Mouse (Mus musculus): Measurements from ENCODE around the gene Ccdc14. TPM values are rescaled to one million over a fixed set of nuclear protein-coding genes. Genes with fewer than 3 reads are reported as not detected.

Ccdc14 gene
- polyA plus RNA-seq, 1 experiment from 2014 or later = 11.2 TPM

- peaks cover 6% of the 10 kb centered on the region; the same call in 1 of the 2 replicates for H3K27me3 ChIP-seq (ENCODE audit: control insufficient read depth, insufficient read depth, low read length)
- H3K9ac ChIP-seq (ENCODE audit: low read length) = no peak overlapping the region
- no peaks in the 10 kb centered on the region for H3K36me3 ChIP-seq (ENCODE audit: control insufficient read depth, insufficient read depth, low read length)
- no peaks in the 10 kb centered on the region for H3K4me1 ChIP-seq (ENCODE audit: control insufficient read depth, insufficient read depth, low read length)
- H3K4me2 ChIP-seq = no peak overlapping the region
- H3K4me3 ChIP-seq (ENCODE audit: low read depth, low read length) = no peak overlapping the region
- WGBS = 74% methylated on average over 9 of the region's 9 CpGs
- ATAC-seq (ENCODE audit: low FRiP score) = no peak
- 0 out of 2 replicates have a peak, but pooled peaks cover 3% of the 10 kb centered on the region for H3K9me3 ChIP-seq (ENCODE audit: control insufficient read depth, low read length)
- DNase-seq (ENCODE audit: low spot score, missing footprints) = peak; percentile 31
- no peak overlapping the region for H3K27ac ChIP-seq (ENCODE audit: low read depth, low read length)
These were observed 73.7 kb downstream of the Ccdc14 start for GRCm38 (mm10) chr16:34763959-34764591.

DNA sequence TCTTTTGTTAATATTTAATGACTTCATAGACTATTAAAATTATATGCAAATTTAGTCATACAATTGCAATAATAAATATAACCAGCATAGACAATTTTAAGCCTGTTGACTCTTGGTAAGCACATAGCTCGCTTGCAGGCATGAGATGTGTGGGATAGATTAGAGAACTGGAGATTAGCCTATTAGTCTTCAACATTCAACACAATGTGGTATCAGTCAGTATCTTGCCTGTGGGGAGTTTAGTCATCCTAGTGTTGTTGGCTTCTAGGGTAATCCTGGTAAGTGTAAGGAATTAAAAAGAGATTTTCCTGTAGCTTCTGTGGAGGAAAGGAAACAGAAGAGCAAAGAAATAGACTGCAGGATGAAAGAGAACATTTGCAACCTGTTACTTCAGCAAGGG lies 75.2 kb downstream of the Ccdc14 start:
- Histone ChIP-seq H3K9me3 (ENCODE audit: control insufficient read depth, low read length) (0 out of 2 replicates have a peak, but pooled peaks cover 3% of the 10 kb centered on the region), H3K4me1 (ENCODE audit: control insufficient read depth, insufficient read depth, low read length) (no peaks in the 10 kb centered on the region), H3K27ac (ENCODE audit: low read depth, low read length) (no peak overlapping the region), H3K9ac (ENCODE audit: low read length) (no peak overlapping the region), H3K36me3 (ENCODE audit: control insufficient read depth, insufficient read depth, low read length) (no peaks in the 10 kb centered on the region), H3K4me2 (no peak overlapping the region), H3K4me3 (ENCODE audit: low read depth, low read length) (no peak overlapping the region), H3K27me3 (ENCODE audit: control insufficient read depth, insufficient read depth, low read length) (peaks cover 8% of the 10 kb centered on the region; the same call in 1 of the 2 replicates)
- DNase-seq (ENCODE audit: low spot score, missing footprints) (peak; percentile 47), ATAC-seq (ENCODE audit: low FRiP score) (no peak)
- 68% methylated on average over 1 of the region's 1 CpGs for WGBS

DNA sequence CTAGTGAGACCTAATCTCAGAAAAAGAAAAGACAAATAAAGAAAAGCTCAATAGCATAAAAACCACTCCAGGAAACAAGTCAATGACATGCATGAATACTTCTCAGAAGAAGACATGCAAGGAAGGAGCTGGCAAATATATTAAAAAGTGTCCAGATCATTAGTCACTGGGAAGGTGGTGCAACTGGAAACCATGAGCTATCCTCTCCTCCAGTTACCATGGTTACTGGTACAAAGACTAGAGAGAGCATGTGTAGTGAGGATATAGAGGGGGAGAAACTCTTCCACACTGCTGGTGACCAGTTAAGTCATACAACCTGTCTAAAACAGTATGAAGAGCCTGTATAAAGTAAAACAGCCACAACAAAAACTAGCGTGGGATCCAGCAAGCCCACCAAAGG lies 75.8 kb downstream of the Ccdc14 start:
- no peaks in the 10 kb centered on the region for H3K4me1 ChIP-seq (ENCODE audit: control insufficient read depth, insufficient read depth, low read length)
- H3K36me3 ChIP-seq (ENCODE audit: control insufficient read depth, insufficient read depth, low read length) = no peaks in the 10 kb centered on the region
- H3K9ac ChIP-seq (ENCODE audit: low read length) = no peak overlapping the region
- WGBS = 88% methylated on average over 1 of the region's 1 CpGs
- peaks cover 8% of the 10 kb centered on the region; the same call in 1 of the 2 replicates for H3K27me3 ChIP-seq (ENCODE audit: control insufficient read depth, insufficient read depth, low read length)
- H3K27ac ChIP-seq (ENCODE audit: low read depth, low read length) = no peak overlapping the region
- no peak overlapping the region for H3K4me2 ChIP-seq
- DNase-seq (ENCODE audit: low spot score, missing footprints) = no peak
- ATAC-seq (ENCODE audit: low FRiP score) = no peak
- 0 out of 2 replicates have a peak, but pooled peaks cover 3% of the 10 kb centered on the region for H3K9me3 ChIP-seq (ENCODE audit: control insufficient read depth, low read length)
- H3K4me3 ChIP-seq (ENCODE audit: low read depth, low read length) = no peak overlapping the region

- Histone ChIP-seq H3K9ac (ENCODE audit: low read length) (no peak overlapping the region), H3K4me1 (ENCODE audit: control insufficient read depth, insufficient read depth, low read length) (peaks cover under 1% of the 10 kb centered on the region; the same call in 1 of the 2 replicates), H3K9me3 (ENCODE audit: control insufficient read depth, low read length) (0 out of 2 replicates have a peak, but pooled peaks cover 3% of the 10 kb centered on the region), H3K4me3 (ENCODE audit: low read depth, low read length) (no peak overlapping the region), H3K36me3 (ENCODE audit: control insufficient read depth, insufficient read depth, low read length) (no peaks in the 10 kb centered on the region), H3K27ac (ENCODE audit: low read depth, low read length) (no peak overlapping the region), H3K4me2 (no peak overlapping the region), H3K27me3 (ENCODE audit: control insufficient read depth, insufficient read depth, low read length) (peaks cover 8% of the 10 kb centered on the region; the same call in 1 of the 2 replicates)
- ATAC-seq (ENCODE audit: low FRiP score) = no peak
- WGBS = 94% methylated on average over 2 of the region's 2 CpGs
- DNase-seq (ENCODE audit: low spot score, missing footprints) = no peak
These were observed 77.0 kb downstream of the Ccdc14 start for GRCm38 (mm10) chr16:34767443-34767842.

GRCm38 (mm10) chr16:34768436-34768835 lies 78.0 kb downstream of the Ccdc14 start:
- DNase-seq (ENCODE audit: low spot score, missing footprints) = no peak
- Histone ChIP-seq H3K27me3 (ENCODE audit: control insufficient read depth, insufficient read depth, low read length) (peaks cover 8% of the 10 kb centered on the region; the same call in 1 of the 2 replicates), H3K27ac (ENCODE audit: low read depth, low read length) (no peak overlapping the region), H3K4me1 (ENCODE audit: control insufficient read depth, insufficient read depth, low read length) (peaks cover 8% of the 10 kb centered on the region), H3K4me2 (no peak overlapping the region), H3K36me3 (ENCODE audit: control insufficient read depth, insufficient read depth, low read length) (no peaks in the 10 kb centered on the region), H3K9me3 (ENCODE audit: control insufficient read depth, low read length) (0 out of 2 replicates have a peak, but pooled peaks cover 3% of the 10 kb centered on the region), H3K4me3 (ENCODE audit: low read depth, low read length) (no peak overlapping the region), H3K9ac (ENCODE audit: low read length) (no peak overlapping the region)
- ATAC-seq (ENCODE audit: low FRiP score) = no peak
- 45% methylated on average over 4 of the region's 4 CpGs for WGBS

GRCm38 (mm10) chr16:34770127-34770526 lies 79.7 kb downstream of the Ccdc14 start:
- ATAC-seq (ENCODE audit: low FRiP score) (no peak), DNase-seq (ENCODE audit: low spot score, missing footprints) (no peak)
- 93% methylated on average over 4 of the region's 4 CpGs for WGBS
- Histone ChIP-seq H3K27ac (ENCODE audit: low read depth, low read length) (no peak overlapping the region), H3K4me2 (no peak overlapping the region), H3K36me3 (ENCODE audit: control insufficient read depth, insufficient read depth, low read length) (no peaks in the 10 kb centered on the region), H3K4me1 (ENCODE audit: control insufficient read depth, insufficient read depth, low read length) (peaks cover 8% of the 10 kb centered on the region), H3K9ac (ENCODE audit: low read length) (no peak overlapping the region), H3K4me3 (ENCODE audit: low read depth, low read length) (no peak overlapping the region), H3K27me3 (ENCODE audit: control insufficient read depth, insufficient read depth, low read length) (peaks cover 17% of the 10 kb centered on the region; the same call in 1 of the 2 replicates), H3K9me3 (ENCODE audit: control insufficient read depth, low read length) (0 out of 2 replicates have a peak, but pooled peaks cover 3% of the 10 kb centered on the region)

- Histone ChIP-seq H3K9me3 (ENCODE audit: control insufficient read depth, low read length) (no peaks in the 10 kb centered on the region), H3K4me2 (no peak overlapping the region), H3K4me3 (ENCODE audit: low read depth, low read length) (no peak overlapping the region), H3K27me3 (ENCODE audit: control insufficient read depth, insufficient read depth, low read length) (peaks cover 21% of the 10 kb centered on the region), H3K36me3 (ENCODE audit: control insufficient read depth, insufficient read depth, low read length) (no peaks in the 10 kb centered on the region), H3K4me1 (ENCODE audit: control insufficient read depth, insufficient read depth, low read length) (peaks cover 8% of the 10 kb centered on the region), H3K27ac (ENCODE audit: low read depth, low read length) (no peak overlapping the region), H3K9ac (ENCODE audit: low read length) (no peak overlapping the region)
- peak; percentile 84 for ATAC-seq (ENCODE audit: low FRiP score)
- DNase-seq (ENCODE audit: low spot score, missing footprints) = peak; percentile 93
- 21% methylated on average over 4 of the region's 4 CpGs for WGBS
These were observed 82.1 kb downstream of the Ccdc14 start for GRCm38 (mm10) chr16:34772445-34773032.

Other genes starting within 250 kb of the Ccdc14 start
- gene Kalrn, start 117.1 kb upstream of the Ccdc14 start, polyA plus RNA-seq (2014; fragmentation: Nextera tagmentation; extraction: Ambion mirVana) = 15.5 and 16.8 TPM in 2 replicates
- not detected in 2 replicates for gene Ropn1, start 40.7 kb upstream of the Ccdc14 start, polyA plus RNA-seq (2014; fragmentation: Nextera tagmentation; extraction: Ambion mirVana)
- 6.9 TPM in 2 replicates for gene Mylk, start 54.6 kb downstream of the Ccdc14 start, polyA plus RNA-seq (2014; fragmentation: Nextera tagmentation; extraction: Ambion mirVana)

Data from midbrain, embryonic 11.5 days (tissue).